Mouse (Mus musculus): Measurements from ENCODE around the gene Nmrk1.
A peak's percentile ranks its signal among the peaks of the same experiment; 100 is the strongest.

The Nmrk1 gene

GRCm38 (mm10) chr19:18617504-18617903 lies 14.2 kb upstream of the Nmrk1 start:
- DNase-seq (ENCODE audit: low spot score) = no peak

GRCm38 (mm10) chr19:18619060-18619459 lies 12.7 kb upstream of the Nmrk1 start:
- no peak for DNase-seq (ENCODE audit: low spot score)

- no peak for DNase-seq (ENCODE audit: low spot score)
Observed at GRCm38 (mm10) chr19:18619691-18620090, 12.1 kb upstream of the Nmrk1 start.

- DNase-seq (ENCODE audit: low spot score) = no peak
Observed at GRCm38 (mm10) chr19:18623894-18624293, 7.9 kb upstream of the Nmrk1 start.

GRCm38 (mm10) chr19:18629589-18629988 lies 2.2 kb upstream of the Nmrk1 start:
- DNase-seq (ENCODE audit: low spot score) = peak; percentile 29

- DNase-seq (ENCODE audit: low spot score) = peak; percentile 28
Observed at GRCm38 (mm10) chr19:18630221-18631119, 1.3 kb upstream of the Nmrk1 start.

- DNase-seq (ENCODE audit: low spot score) = peak; percentile 58
Observed at GRCm38 (mm10) chr19:18631161-18631643, 548 bp upstream of the Nmrk1 start.

GRCm38 (mm10) chr19:18632231-18633185 lies 758 bp downstream of the Nmrk1 start:
- DNase-seq (ENCODE audit: low spot score) = no peak

GRCm38 (mm10) chr19:18637954-18638353 lies 6.2 kb downstream of the Nmrk1 start:
- DNase-seq (ENCODE audit: low spot score) = no peak

- no peak for DNase-seq (ENCODE audit: low spot score)
Observed at GRCm38 (mm10) chr19:18638949-18639348, 7.2 kb downstream of the Nmrk1 start.

GRCm38 (mm10) chr19:18639552-18639951 lies 7.8 kb downstream of the Nmrk1 start:
- DNase-seq (ENCODE audit: low spot score) = peak; percentile 25

GRCm38 (mm10) chr19:18641001-18641400 lies 9.3 kb downstream of the Nmrk1 start:
- DNase-seq (ENCODE audit: low spot score) = no peak

- no peak for DNase-seq (ENCODE audit: low spot score)
Observed at GRCm38 (mm10) chr19:18643411-18643810, 11.7 kb downstream of the Nmrk1 start.

GRCm38 (mm10) chr19:18644084-18644483 lies 12.3 kb downstream of the Nmrk1 start:
- no peak for DNase-seq (ENCODE audit: low spot score)

- no peak for DNase-seq (ENCODE audit: low spot score)
Observed at GRCm38 (mm10) chr19:18646397-18646796, 14.6 kb downstream of the Nmrk1 start.

GRCm38 (mm10) chr19:18646853-18647420 lies 15.2 kb downstream of the Nmrk1 start:
- no peak for DNase-seq (ENCODE audit: low spot score)

- DNase-seq (ENCODE audit: low spot score) = no peak
Observed at GRCm38 (mm10) chr19:18647775-18648557, 16.2 kb downstream of the Nmrk1 start.

- no peak for DNase-seq (ENCODE audit: low spot score)
Observed at GRCm38 (mm10) chr19:18648558-18648945, 16.8 kb downstream of the Nmrk1 start.

- DNase-seq (ENCODE audit: low spot score) = no peak
Observed at GRCm38 (mm10) chr19:18649955-18650354, 18.2 kb downstream of the Nmrk1 start.

GRCm38 (mm10) chr19:18650473-18650872 lies 18.7 kb downstream of the Nmrk1 start:
- DNase-seq (ENCODE audit: low spot score) = no peak

- no peak for DNase-seq (ENCODE audit: low spot score)
Observed at GRCm38 (mm10) chr19:18652592-18652991, 20.8 kb downstream of the Nmrk1 start.
